Comparison of ENCODE assay signal across 8 mouse cellular contexts in genomic region chr11:102027361-102028017, GRCm38 (mm10). TPM values are rescaled to one million over a fixed set of nuclear protein-coding genes. Genes with fewer than 3 reads are reported as not detected.
DNase-seq lines count a peak whose midpoint lies in the region; ATAC-seq and TF ChIP-seq lines count a peak whose summit lies in the region.

No protein-coding gene starts in this region.

- in situ Hi-C loops in CH12.LX (cut with MboI; ENCODE audit: low pct_ligation_motif_present, low pct_unique_long_range_greater_than_20kb, low sequenced_read_pairs) = no loop called here

- no peak for TF ChIP-seq EP300 in CH12.LX (IDR thresholded peaks at IDR 0.05; ENCODE audit: low read length)

- no peaks in the 10 kb centered on the region for H3K79me2 ChIP-seq in CH12.LX (replicated peaks; ENCODE audit: control insufficient read depth, extremely low read depth, insufficient read depth, poor library complexity, severe bottlenecking)

- H3K27ac ChIP-seq in CH12.LX (ENCODE audit: insufficient read depth, low read depth) = no peak overlapping the region
- H3K27ac ChIP-seq in embryonic facial prominence, embryonic 14.5 days (replicated peaks; ENCODE audit: low read depth, low read length) = peak overlapping the region; percentile 58; the same call in 1 of the 2 replicates
- no peak overlapping the region for H3K27ac ChIP-seq in liver, embryonic 12.5 days

- H3K4me1 ChIP-seq in CH12.LX (ENCODE audit: control insufficient read depth in 1 of 2, insufficient read depth in 2 of 2) = peaks cover 0 to 2% of the 10 kb centered on the region in 2 experiments; a peak in 2 of 4 replicates
- H3K4me1 ChIP-seq in embryonic facial prominence, embryonic 14.5 days (ENCODE audit: control insufficient read depth, insufficient read depth, low read length) = 0 out of 2 replicates have a peak, but pooled peaks cover 4% of the 10 kb centered on the region
- H3K4me1 ChIP-seq in liver, embryonic 12.5 days = peaks cover 33% of the 10 kb centered on the region

- DNase-seq in adrenal gland, postnatal 14 days = peak; percentile 46
- no peak for DNase-seq in adrenal gland, postnatal 10 days
- DNase-seq in CH12.LX (ENCODE audit: extremely low read depth) = peak; percentile 12
- DNase-seq in embryonic facial prominence, embryonic 14.5 days (ENCODE audit: low spot score) = peak; percentile 18
- DNase-seq in frontal cortex, postnatal 10 days (ENCODE audit: low spot score in 2 of 2) = no peak
- no peak for DNase-seq in thymus, postnatal 36 days
- DNase-seq in urinary bladder, adult 2 months (ENCODE audit: low spot score) = no peak

- dilution Hi-C loops in CH12.LX (cut with MboI; ENCODE audit: extremely low pct_ligation_motif_present, extremely low pct_unique_long_range_greater_than_20kb, low sequenced_read_pairs) = no loop called here

- ATAC-seq in embryonic facial prominence, embryonic 14.5 days (ENCODE audit: low read depth) = no peak
- no peak for ATAC-seq in liver, embryonic 12.5 days

- 9% methylated on average over 12 of the region's 12 CpGs for WGBS in embryonic facial prominence, embryonic 14.5 days
- 12% methylated on average over 12 of the region's 12 CpGs for WGBS in liver, embryonic 12.5 days (ENCODE audit: insufficient replicate concordance)

- TF ChIP-seq POLR2A in CH12.LX (IDR thresholded peaks at IDR 0.05; ENCODE audit: low read depth, low read length) = no peak

- H3K27me3 ChIP-seq in CH12.LX (replicated peaks) = peaks cover 86% of the 10 kb centered on the region
- no peaks in the 10 kb centered on the region for H3K27me3 ChIP-seq in embryonic facial prominence, embryonic 14.5 days (replicated peaks; ENCODE audit: control insufficient read depth, insufficient read depth, low read length)
- H3K27me3 ChIP-seq in liver, embryonic 12.5 days (replicated peaks) = peaks cover 60% of the 10 kb centered on the region

- TF ChIP-seq CTCF in CH12.LX (conservative IDR thresholded peaks at IDR 0.05 in 1 of 2, IDR thresholded peaks at IDR 0.05 in 1 of 2; ENCODE audit: low read depth in 2 of 2, low read length in 2 of 2) = peak in 1 of 2 experiments; percentile 40; a peak in 2 of 4 replicates

- no peaks in the 10 kb centered on the region for H3K36me3 ChIP-seq in CH12.LX (replicated peaks in 1 of 2; ENCODE audit: control insufficient read depth in 1 of 2, insufficient read depth in 1 of 2, low read length in 1 of 2)
- H3K36me3 ChIP-seq in embryonic facial prominence, embryonic 14.5 days (ENCODE audit: control insufficient read depth, insufficient read depth, low read length) = no peaks in the 10 kb centered on the region
- no peaks in the 10 kb centered on the region for H3K36me3 ChIP-seq in liver, embryonic 12.5 days

- H3K9me3 ChIP-seq in CH12.LX (replicated peaks; ENCODE audit: low read length) = no peaks in the 10 kb centered on the region
- H3K9me3 ChIP-seq in embryonic facial prominence, embryonic 14.5 days (ENCODE audit: control insufficient read depth, low read length) = no peaks in the 10 kb centered on the region
- H3K9me3 ChIP-seq in liver, embryonic 12.5 days (replicated peaks) = no peaks in the 10 kb centered on the region

- TF ChIP-seq RAD21 in CH12.LX (IDR thresholded peaks at IDR 0.05; ENCODE audit: low read depth, low read length) = peak; percentile 18; the same call in 1 of the 2 replicates

- H3K9ac ChIP-seq in CH12.LX (ENCODE audit: insufficient read depth, low read depth) = peak overlapping the region; percentile 2; the same call in 1 of the 2 replicates
- no peak overlapping the region; the same call in 1 of the 2 replicates for H3K9ac ChIP-seq in embryonic facial prominence, embryonic 14.5 days (ENCODE audit: low read depth, low read length)
- no peak overlapping the region; the same call in 1 of the 2 replicates for H3K9ac ChIP-seq in liver, embryonic 12.5 days

- H3K4me2 ChIP-seq in CH12.LX (ENCODE audit: insufficient read depth, low read depth, poor library complexity, severe bottlenecking) = peak overlapping the region; percentile 81
- peak overlapping the region; percentile 93 for H3K4me2 ChIP-seq in embryonic facial prominence, embryonic 14.5 days (ENCODE audit: low read depth, low read length)
- H3K4me2 ChIP-seq in liver, embryonic 12.5 days = peak overlapping the region; percentile 88

- peak overlapping the region in 1 of 3 experiments; percentile 58 for H3K4me3 ChIP-seq in CH12.LX (replicated peaks in 1 of 3; ENCODE audit: low read depth in 2 of 3, low read length in 2 of 3, poor library complexity in 1 of 3)
- H3K4me3 ChIP-seq in embryonic facial prominence, embryonic 14.5 days (ENCODE audit: low read depth, low read length) = peak overlapping the region; percentile 68
- peak overlapping the region; percentile 59 for H3K4me3 ChIP-seq in liver, embryonic 12.5 days

TF ChIP-seq in CH12.LX, 34 proteins besides CTCF, POLR2A, EP300 and RAD21:
- 0 out of 2 replicates have a peak, but pooled peaks have one; percentile 19 for TF ChIP-seq MXI1 (IDR thresholded peaks at IDR 0.05; ENCODE audit: low read depth, low read length)
- TF ChIP-seq BHLHE40 (IDR thresholded peaks at IDR 0.05; ENCODE audit: low read depth, low read length) = 0 out of 2 replicates have a peak, but pooled peaks have one; percentile 9
- TF ChIP-seq ZC3H11A (IDR thresholded peaks at IDR 0.05; ENCODE audit: low read depth, low read length) = no peak

RNA-seq across cellular contexts. Expression of gene Mpp3, which starts 0.8 kb away (rescaled TPM):
- 9.0 and 14.8 TPM in 2 replicates for total RNA-seq in adrenal gland, postnatal 14 days (2021)
- total RNA-seq in adrenal gland, postnatal 10 days (2021) = 10 to 100 TPM; 11.8 to 16.0 TPM
- total RNA-seq in CH12.LX (2012; rRNA removed) (3.8 and 4.6 TPM in 2 replicates), CH12.LX (2014; rRNA removed) (0.12 and 0.15 TPM in 2 replicates)
- 0.30 and 0.31 TPM in 2 replicates for polyA plus RNA-seq in CH12.LX (2012; ENCODE audit: insufficient read length, low read depth)
- 6.3 and 6.4 TPM in 2 replicates for polyA plus RNA-seq in embryonic facial prominence, embryonic 14.5 days (2014; fragmentation: Nextera tagmentation; extraction: Ambion mirVana)
- 0.66 and 0.85 TPM in 2 replicates for polyA plus RNA-seq in liver, embryonic 12.5 days (2016; fragmentation: Nextera tagmentation; extraction: Ambion mirVana)
- 1.2 and 1.4 TPM in 2 replicates for polyA plus RNA-seq in urinary bladder, adult 2 months (2012; rRNA removed)

RNA-seq across cellular contexts. Expression of gene Cd300lg, which starts 13.8 kb away (rescaled TPM):
- 50.5 and 61.4 TPM in 2 replicates for total RNA-seq in adrenal gland, postnatal 14 days (2021)
- 10 to 100 TPM; 44.1 to 53.0 TPM for total RNA-seq in adrenal gland, postnatal 10 days (2021)
- total RNA-seq in CH12.LX (2012; rRNA removed) (not detected in 2 replicates), CH12.LX (2014; rRNA removed) (not detected in 2 replicates)
- not detected in 2 replicates for polyA plus RNA-seq in CH12.LX (2012; ENCODE audit: insufficient read length, low read depth)
- polyA plus RNA-seq in embryonic facial prominence, embryonic 14.5 days (2014; fragmentation: Nextera tagmentation; extraction: Ambion mirVana) = 0.70 and 0.85 TPM in 2 replicates
- polyA plus RNA-seq in liver, embryonic 12.5 days (2016; fragmentation: Nextera tagmentation; extraction: Ambion mirVana) = 0.50 and 0.51 TPM in 2 replicates
- polyA plus RNA-seq in urinary bladder, adult 2 months (2012; rRNA removed) = 15.3 and 19.8 TPM in 2 replicates

RNA-seq across cellular contexts. Expression of gene Dusp3, which starts 40.7 kb away (rescaled TPM):
- total RNA-seq in adrenal gland, postnatal 14 days (2021) = 100 and 103 TPM in 2 replicates
- total RNA-seq in adrenal gland, postnatal 10 days (2021) = 10 to 100 TPM; 93.3 to 96.3 TPM
- total RNA-seq in CH12.LX (2012; rRNA removed) = 17.9 and 20.8 TPM in 2 replicates
- total RNA-seq in CH12.LX (2014; rRNA removed) = 5.6 and 7.5 TPM in 2 replicates
- 19.2 and 23.6 TPM in 2 replicates for polyA plus RNA-seq in CH12.LX (2012; ENCODE audit: insufficient read length, low read depth)
- polyA plus RNA-seq in embryonic facial prominence, embryonic 14.5 days (2014; fragmentation: Nextera tagmentation; extraction: Ambion mirVana) = 33.3 and 38.3 TPM in 2 replicates
- 12.9 and 13.4 TPM in 2 replicates for polyA plus RNA-seq in liver, embryonic 12.5 days (2016; fragmentation: Nextera tagmentation; extraction: Ambion mirVana)
- 55.8 and 62.7 TPM in 2 replicates for polyA plus RNA-seq in urinary bladder, adult 2 months (2012; rRNA removed)

RNA-seq across cellular contexts. Expression of gene Cfap97d1, which starts 43.4 kb away (rescaled TPM):
- not detected in 2 replicates for total RNA-seq in adrenal gland, postnatal 14 days (2021)
- not detected for total RNA-seq in adrenal gland, postnatal 10 days (2021)
- total RNA-seq in CH12.LX (2012; rRNA removed) (not detected in 2 replicates), CH12.LX (2014; rRNA removed) (not detected in 2 replicates)
- polyA plus RNA-seq in CH12.LX (2012; ENCODE audit: insufficient read length, low read depth) = not detected in 2 replicates
- polyA plus RNA-seq in embryonic facial prominence, embryonic 14.5 days (2014; fragmentation: Nextera tagmentation; extraction: Ambion mirVana) = not detected in 2 replicates
- not detected in 2 replicates for polyA plus RNA-seq in liver, embryonic 12.5 days (2016; fragmentation: Nextera tagmentation; extraction: Ambion mirVana)
- not detected in 2 replicates for polyA plus RNA-seq in urinary bladder, adult 2 months (2012; rRNA removed)

Comparison
In these comparisons a context has a peak if more than half of its experiments do, and no peak if none do; other contexts are left out.
1. DNase-seq: peak in adrenal gland, postnatal 14 days (single experiment), CH12.LX (single experiment) and embryonic facial prominence, embryonic 14.5 days (single experiment); none in adrenal gland, postnatal 10 days (single experiment), frontal cortex, postnatal 10 days (0 of 2), thymus, postnatal 36 days (0 of 2) and urinary bladder, adult 2 months (single experiment).
2. Peak in every context shown above with its lines, with median percentiles within 50 percentile points of each other: H3K4me2 ChIP-seq.